In genomic region chr4:88196500-88196912, GRCm38 (mm10) we compare ENCODE assay signal across 18 mouse cellular contexts.
DNase-seq lines count a peak whose midpoint lies in the region; ATAC-seq lines count a peak whose summit lies in the region.
"Had no signal": no experiment of that assay in that cellular context is flagged by ENCODE, and none has a peak within 500 bp of the region (broad histone marks: within the 10 kb centered on the region; RNA-seq: fewer than 3 reads in every experiment).

No protein-coding gene starts in this region.

- H3K27me3 ChIP-seq in hindbrain, embryonic 13.5 days, result no peaks in the 10 kb centered on the region
- no peaks in the 10 kb centered on the region for H3K27me3 ChIP-seq in hindbrain, embryonic 11.5 days (ENCODE audit: control insufficient read depth, insufficient read depth, low read length)
- H3K27me3 ChIP-seq in lung, embryonic 15.5 days, result no peaks in the 10 kb centered on the region
- H3K27me3 ChIP-seq: embryonic facial prominence, embryonic 13.5 days; intestine, embryonic 15.5 days; limb, embryonic 12.5 days; midbrain, embryonic 12.5 days; neural tube, embryonic 12.5 days had no signal

- no peak overlapping the region for H3K9ac ChIP-seq in hindbrain, embryonic 13.5 days
- H3K9ac ChIP-seq in hindbrain, embryonic 11.5 days (ENCODE audit: low read depth, low read length), result no peak overlapping the region
- H3K9ac ChIP-seq in lung, embryonic 15.5 days, result no peak overlapping the region
- H3K9ac ChIP-seq: embryonic facial prominence, embryonic 13.5 days; intestine, embryonic 15.5 days; limb, embryonic 12.5 days; midbrain, embryonic 12.5 days; neural tube, embryonic 12.5 days had no signal

- H3K27ac ChIP-seq in hindbrain, embryonic 13.5 days, result peak overlapping the region; percentile 48
- H3K27ac ChIP-seq in hindbrain, embryonic 11.5 days (ENCODE audit: low read depth, low read length), result no peak overlapping the region
- peak overlapping the region; percentile 87 for H3K27ac ChIP-seq in lung, embryonic 15.5 days
- H3K27ac ChIP-seq: embryonic facial prominence, embryonic 13.5 days; intestine, embryonic 15.5 days; limb, embryonic 12.5 days; midbrain, embryonic 12.5 days; neural tube, embryonic 12.5 days had no signal

- H3K36me3 ChIP-seq in hindbrain, embryonic 13.5 days, result no peaks in the 10 kb centered on the region
- H3K36me3 ChIP-seq in hindbrain, embryonic 11.5 days (ENCODE audit: control insufficient read depth, insufficient read depth, low read length), result no peaks in the 10 kb centered on the region
- no peaks in the 10 kb centered on the region; the same call in 1 of the 2 replicates for H3K36me3 ChIP-seq in lung, embryonic 15.5 days
- H3K36me3 ChIP-seq: embryonic facial prominence, embryonic 13.5 days; intestine, embryonic 15.5 days; limb, embryonic 12.5 days; midbrain, embryonic 12.5 days; neural tube, embryonic 12.5 days had no signal

- no peak for ATAC-seq in hindbrain, embryonic 13.5 days (ENCODE audit: low FRiP score)
- no peak for ATAC-seq in hindbrain, embryonic 11.5 days (ENCODE audit: low FRiP score)
- peak; percentile 74; the same call in 1 of the 2 replicates for ATAC-seq in lung, embryonic 15.5 days (ENCODE audit: borderline replicate concordance, extremely low read depth, low FRiP score, low TSS enrichment)
- ATAC-seq: intestine, embryonic 15.5 days had no signal

- H3K4me3 ChIP-seq in hindbrain, embryonic 13.5 days, result no peak overlapping the region
- no peak overlapping the region for H3K4me3 ChIP-seq in hindbrain, embryonic 11.5 days (ENCODE audit: low read depth, low read length)
- H3K4me3 ChIP-seq in lung, embryonic 15.5 days, result no peak overlapping the region
- H3K4me3 ChIP-seq: embryonic facial prominence, embryonic 13.5 days; intestine, embryonic 15.5 days; limb, embryonic 12.5 days; midbrain, embryonic 12.5 days; neural tube, embryonic 12.5 days had no signal

- 0 out of 2 replicates have a peak, but pooled peaks cover 4% of the 10 kb centered on the region for H3K4me1 ChIP-seq in hindbrain, embryonic 13.5 days (replicated peaks)
- H3K4me1 ChIP-seq in hindbrain, embryonic 11.5 days (replicated peaks; ENCODE audit: control insufficient read depth, insufficient read depth, low read length), result no peaks in the 10 kb centered on the region
- 0 out of 2 replicates have a peak, but pooled peaks cover 3% of the 10 kb centered on the region for H3K4me1 ChIP-seq in lung, embryonic 15.5 days
- H3K4me1 ChIP-seq: embryonic facial prominence, embryonic 13.5 days; intestine, embryonic 15.5 days; limb, embryonic 12.5 days; midbrain, embryonic 12.5 days; neural tube, embryonic 12.5 days had no signal

- H3K4me2 ChIP-seq in hindbrain, embryonic 13.5 days, result no peak overlapping the region
- no peak overlapping the region for H3K4me2 ChIP-seq in hindbrain, embryonic 11.5 days (replicated peaks; ENCODE audit: low read depth, low read length)
- H3K4me2 ChIP-seq in lung, embryonic 15.5 days, result no peak overlapping the region
- H3K4me2 ChIP-seq: embryonic facial prominence, embryonic 13.5 days; intestine, embryonic 15.5 days; limb, embryonic 12.5 days; midbrain, embryonic 12.5 days; neural tube, embryonic 12.5 days had no signal

- DNase-seq in hindbrain, embryonic 11.5 days (ENCODE audit: low spot score), result no peak
- DNase-seq in lung, postnatal 36 days, result no peak
- peak; percentile 87 for DNase-seq in cerebellum, adult 9-10 months
- peak; percentile 40 for DNase-seq in lung, postnatal 10 days
- DNase-seq in ovary, postnatal 10 days (ENCODE audit: low spot score), result no peak
- DNase-seq in heart, postnatal 4 days, result no peak
- DNase-seq: adrenal gland, postnatal 14 days; B cell, adult 2 months; heart, adult 11 months; kidney, postnatal 4 days; thymus, postnatal 36 days had no signal

- 80% methylated on average over 4 of the region's 4 CpGs for WGBS in hindbrain, embryonic 13.5 days
- 88% methylated on average over 4 of the region's 4 CpGs for WGBS in hindbrain, embryonic 11.5 days
- 39% methylated on average over 4 of the region's 4 CpGs for WGBS in lung, embryonic 15.5 days

- no peaks in the 10 kb centered on the region for H3K9me3 ChIP-seq in hindbrain, embryonic 13.5 days
- H3K9me3 ChIP-seq in hindbrain, embryonic 11.5 days (ENCODE audit: control insufficient read depth, low read length), result no peaks in the 10 kb centered on the region
- H3K9me3 ChIP-seq in lung, embryonic 15.5 days, result no peaks in the 10 kb centered on the region
- H3K9me3 ChIP-seq: embryonic facial prominence, embryonic 13.5 days; intestine, embryonic 15.5 days; limb, embryonic 12.5 days; midbrain, embryonic 12.5 days; neural tube, embryonic 12.5 days had no signal

Comparison
In these comparisons a context has a peak if more than half of its experiments do, and no peak if none do; other contexts are left out.
1. DNase-seq: peak in cerebellum, adult 9-10 months (single experiment) and lung, postnatal 10 days (single experiment); none in hindbrain, embryonic 11.5 days (single experiment), lung, postnatal 36 days (single experiment), ovary, postnatal 10 days (single experiment) and heart, postnatal 4 days (single experiment).